Mouse (Mus musculus) embryonic facial prominence, embryonic 14.5 days (tissue): ENCODE data around the gene Stk25. TPM values are rescaled to one million over a fixed set of nuclear protein-coding genes. Genes with fewer than 3 reads are reported as not detected.
A peak's percentile ranks its signal among the peaks of the same experiment; 100 is the strongest.
"Not testable (repeated sequence)": the region's sequence is repeated elsewhere in the genome, so short reads cannot be mapped to it uniquely, and the experiment has no call there.

ENCODE experiments used
- ATAC-seq: fragments of 200-750 bp; cut with Nextera tagmentation; 2 replicates; pipeline ENCODE4 v1.8.0; 2017; ENCODE audit warnings: low read depth, moderate number of reproducible peaks, moderate TSS enrichment
- DNase-seq: peaks from one replicate; pipeline ENCODE4 v3.0.0-alpha.2; 2015; ENCODE audit warnings: low spot score
- H3K27ac ChIP-seq: fragments of 300-500 bp; sonication (generic); replicated peaks from 2 replicates; pipeline ENCODE4 v1.5.1; 2014; ENCODE audit warnings: low read depth, mild to moderate bottlenecking, low read length, moderate library complexity
- H3K27me3 ChIP-seq: fragments of 300-500 bp; sonication (generic); replicated peaks from 2 replicates; pipeline ENCODE4 v1.6.1; 2014; ENCODE audit warnings: low read length; ENCODE audit not compliant: control insufficient read depth, insufficient read depth
- H3K36me3 ChIP-seq: fragments of 300-500 bp; sonication (generic); 2 replicates; pipeline ENCODE4 v1.6.1; 2014; ENCODE audit warnings: low read length, mixed read lengths; ENCODE audit not compliant: control insufficient read depth, insufficient read depth
- H3K4me1 ChIP-seq: fragments of 300-500 bp; sonication (generic); 2 replicates; pipeline ENCODE4 v1.6.1; 2014; ENCODE audit warnings: antibody characterized with exemption, low read length; ENCODE audit not compliant: control insufficient read depth, insufficient read depth
- H3K4me2 ChIP-seq: fragments of 300-500 bp; sonication (generic); 2 replicates; pipeline ENCODE4 v1.6.1; 2014; ENCODE audit warnings: low read depth, mild to moderate bottlenecking, low read length, moderate library complexity, mixed read lengths
- H3K4me3 ChIP-seq: fragments of 300-500 bp; sonication (generic); 2 replicates; pipeline ENCODE4 v1.5.1; 2014; ENCODE audit warnings: low read depth, mild to moderate bottlenecking, low read length
- H3K9ac ChIP-seq: fragments of 300-500 bp; sonication (generic); 2 replicates; pipeline ENCODE4 v1.6.1; 2014; ENCODE audit warnings: low read depth, mild to moderate bottlenecking, low read length, moderate library complexity, mixed read lengths
- H3K9me3 ChIP-seq: fragments of 300-500 bp; sonication (generic); 2 replicates; pipeline ENCODE4 v1.6.1; 2016; ENCODE audit warnings: low read length; ENCODE audit not compliant: control insufficient read depth
- WGBS: fragments of 180-500 bp; shearing (Covaris S2); extraction: QIAGEN DNeasy Blood & Tissue Kit; methylation state at CpG from one replicate; pipeline ENCODE4 v1.1.7; 2014; 5-methylcytosine and 5-hydroxymethylcytosine counted together
- polyA plus RNA-seq: library from polyadenylated mRNA; unstranded; fragments of >200 nt; fragmentation: Nextera tagmentation; extraction: Ambion mirVana; gene quantifications from 2 replicates; pipeline ENCODE4 v1.2.1, GENCODE M21; 2014

The Stk25 gene
- 190 and 200 TPM in 2 replicates for polyA plus RNA-seq

DNA sequence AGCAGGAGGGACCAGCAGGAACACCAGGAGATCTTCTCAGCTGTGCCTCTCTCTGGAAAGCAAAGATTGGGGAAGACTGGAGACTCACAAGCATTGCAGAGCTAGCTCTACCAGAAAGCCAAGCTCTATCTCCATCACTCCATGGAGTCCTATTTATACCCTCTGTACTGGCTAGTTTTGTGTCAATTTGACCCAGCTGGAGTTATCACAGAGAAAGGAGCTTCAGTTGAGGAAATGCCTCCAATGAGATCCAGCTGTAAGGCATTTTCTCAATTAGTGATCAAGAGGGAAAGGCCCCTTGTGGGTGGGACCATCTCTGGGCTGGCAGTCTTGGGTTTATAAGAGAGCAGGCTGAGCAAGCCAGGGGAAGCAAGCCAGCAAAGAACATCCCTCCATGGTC is at the start of gene Stk25:
TSS of gene Stk25 (minus strand) at position 101 of the 400 bp plus-strand sequence.
- H3K9ac ChIP-seq, H3K27ac ChIP-seq: not testable (repeated sequence)

DNA sequence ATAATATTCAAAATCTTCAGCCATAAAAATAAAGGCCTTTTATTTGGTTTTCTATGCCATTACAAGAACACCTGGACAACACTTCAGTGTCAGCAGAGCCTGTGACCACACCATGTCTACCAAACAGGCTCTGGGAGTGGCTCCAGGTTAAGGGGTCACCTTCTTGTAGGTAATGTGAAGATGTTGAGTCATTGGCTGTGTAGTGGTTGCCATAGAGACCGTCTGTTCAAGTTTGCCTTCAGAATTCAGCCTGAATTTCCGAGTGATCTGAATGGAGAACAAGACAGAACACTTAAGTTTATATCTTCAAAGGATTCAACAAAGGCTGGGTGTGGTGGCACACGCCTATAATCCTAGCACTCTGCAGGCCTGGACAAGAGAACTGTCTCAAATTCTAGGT is 46.9 kb upstream of the Stk25 start:
- no peak overlapping the region for H3K4me2 ChIP-seq
- no peaks in the 10 kb centered on the region for H3K27me3 ChIP-seq
- H3K36me3 ChIP-seq: peaks cover 28% of the 10 kb centered on the region
- WGBS: 71% methylated on average over 3 of the region's 3 CpGs
- H3K9ac ChIP-seq: no peak overlapping the region
- no peaks in the 10 kb centered on the region for H3K9me3 ChIP-seq
- H3K4me3 ChIP-seq: no peak overlapping the region
- no peaks in the 10 kb centered on the region for H3K4me1 ChIP-seq
- DNase-seq (no peak), ATAC-seq (0 out of 2 replicates have a peak, but pooled peaks have one; percentile 37)
- H3K27ac ChIP-seq: no peak overlapping the region

More for the DNA sequence above, at the start of gene Stk25:
- ATAC-seq, DNase-seq, H3K36me3 ChIP-seq, H3K4me1 ChIP-seq, H3K4me3 ChIP-seq, H3K27me3 ChIP-seq, H3K9me3 ChIP-seq, H3K4me2 ChIP-seq: not testable (repeated sequence)

DNA sequence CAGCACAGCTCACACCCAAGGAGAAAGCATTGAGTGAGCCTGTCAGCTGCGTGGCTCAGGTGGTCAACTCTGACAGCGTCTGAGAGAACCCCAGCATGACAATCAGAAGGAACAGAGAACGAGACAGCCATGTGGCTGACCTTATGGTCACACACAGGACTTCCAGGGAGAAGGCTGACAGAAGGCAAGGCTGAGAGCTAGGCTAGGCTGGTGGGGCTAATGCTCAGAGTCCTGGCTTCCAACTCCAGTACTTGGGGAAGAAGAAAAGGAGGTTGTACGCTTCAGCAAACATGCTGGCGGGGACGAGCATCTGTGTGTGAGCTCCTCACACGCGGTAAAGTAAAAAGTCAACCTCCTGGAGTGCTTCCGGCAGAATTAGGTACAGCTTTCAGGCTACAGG is 45.9 kb upstream of the Stk25 start:
- Histone ChIP-seq H3K9me3 (no peaks in the 10 kb centered on the region), H3K36me3 (peaks cover 28% of the 10 kb centered on the region), H3K4me3 (no peak overlapping the region), H3K4me1 (no peaks in the 10 kb centered on the region), H3K9ac (no peak overlapping the region), H3K4me2 (no peak overlapping the region), H3K27ac (no peak overlapping the region), H3K27me3 (no peaks in the 10 kb centered on the region)
- ATAC-seq (no peak), DNase-seq (no peak)
- 91% methylated on average over 9 of the region's 9 CpGs for WGBS

DNA sequence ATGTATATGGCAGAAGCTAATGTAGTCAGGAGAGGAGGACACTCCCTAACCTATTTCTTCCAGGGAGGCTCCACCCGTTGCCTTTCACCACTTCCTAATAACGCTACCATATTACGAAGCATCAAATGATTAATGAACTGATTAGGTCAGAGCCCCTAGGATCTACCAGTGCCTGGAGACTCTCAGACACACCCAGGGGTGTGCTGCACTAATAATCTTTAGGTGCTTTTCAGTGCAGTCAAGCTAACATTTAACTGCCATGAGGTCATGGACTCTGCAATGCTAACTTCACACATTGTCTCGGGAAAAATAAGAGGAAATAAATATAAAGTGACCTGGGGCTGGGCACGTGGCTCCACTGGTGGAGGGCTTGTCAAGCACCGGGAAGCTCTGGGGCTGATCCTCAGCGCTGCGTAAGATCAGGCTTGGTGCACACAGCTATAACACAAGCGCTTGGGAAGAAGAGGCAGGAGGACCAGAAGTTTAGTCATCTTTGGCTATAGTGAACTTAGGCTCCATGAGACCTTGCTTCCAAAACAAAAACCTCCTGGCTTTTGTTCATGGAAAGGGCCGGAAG is 45.1 kb upstream of the Stk25 start:
- H3K4me1 ChIP-seq: no peaks in the 10 kb centered on the region
- 90% methylated on average over 10 of the region's 10 CpGs for WGBS
- DNase-seq: no peak
- no peaks in the 10 kb centered on the region for H3K9me3 ChIP-seq
- ATAC-seq: no peak
- no peaks in the 10 kb centered on the region for H3K27me3 ChIP-seq
- H3K9ac ChIP-seq: no peak overlapping the region
- H3K36me3 ChIP-seq: peaks cover 28% of the 10 kb centered on the region
- no peak overlapping the region for H3K4me3 ChIP-seq
- H3K27ac ChIP-seq: no peak overlapping the region
- H3K4me2 ChIP-seq: no peak overlapping the region

DNA sequence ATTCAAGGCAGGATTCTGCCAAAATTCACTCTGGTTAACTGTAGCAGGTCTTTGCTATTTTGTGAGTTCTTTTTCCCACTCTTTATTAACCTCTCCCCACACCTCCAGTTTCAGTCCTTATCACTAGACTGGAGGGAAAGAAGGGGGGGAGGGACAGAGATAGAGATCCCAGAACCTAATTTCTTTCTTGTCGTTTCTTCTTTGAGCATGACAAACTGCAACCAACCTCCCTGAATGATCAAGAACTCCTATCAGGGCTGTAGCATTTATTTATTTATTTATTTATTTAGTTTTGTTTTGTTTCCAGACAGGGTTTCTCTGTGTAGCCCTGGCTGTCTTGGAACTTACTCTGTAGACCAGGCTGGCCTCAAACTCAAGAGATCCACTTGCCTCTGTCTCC is 43.6 kb upstream of the Stk25 start:
- H3K27ac ChIP-seq: no peak overlapping the region
- H3K36me3 ChIP-seq: peaks cover 28% of the 10 kb centered on the region
- H3K4me1 ChIP-seq: no peaks in the 10 kb centered on the region
- 86% methylated on average over 1 of the region's 1 CpGs for WGBS
- no peaks in the 10 kb centered on the region for H3K9me3 ChIP-seq
- DNase-seq (no peak), ATAC-seq (no peak)
- no peak overlapping the region for H3K9ac ChIP-seq
- H3K27me3 ChIP-seq: no peaks in the 10 kb centered on the region
- no peak overlapping the region for H3K4me2 ChIP-seq
- no peak overlapping the region for H3K4me3 ChIP-seq

DNA sequence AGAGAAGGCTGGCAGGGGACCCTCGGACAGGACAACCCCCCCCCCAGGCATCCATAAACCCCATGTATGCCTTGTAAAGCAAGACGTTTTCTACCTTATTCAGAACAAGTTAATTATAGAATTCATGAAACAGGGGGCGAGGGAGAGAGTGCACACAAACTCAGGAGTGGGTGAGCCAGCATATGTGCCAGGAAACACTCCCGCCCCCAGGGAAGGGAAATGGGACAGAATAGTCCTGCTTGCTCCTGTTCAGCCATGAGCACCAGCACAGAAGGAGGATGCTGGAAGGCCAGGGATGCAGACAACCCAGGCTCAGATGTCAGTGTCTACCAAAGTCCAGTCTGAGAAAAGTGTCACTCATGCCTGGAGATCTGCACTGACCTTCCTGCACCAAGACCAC is 40.7 kb upstream of the Stk25 start:
- Histone ChIP-seq H3K27me3 (no peaks in the 10 kb centered on the region), H3K36me3 (peaks cover 20% of the 10 kb centered on the region; the same call in 1 of the 2 replicates), H3K9ac (no peak overlapping the region), H3K4me3 (no peak overlapping the region), H3K9me3 (no peaks in the 10 kb centered on the region), H3K4me1 (no peaks in the 10 kb centered on the region), H3K4me2 (no peak overlapping the region), H3K27ac (no peak overlapping the region)
- ATAC-seq (no peak), DNase-seq (no peak)
- 80% methylated on average over 4 of the region's 4 CpGs for WGBS

DNA sequence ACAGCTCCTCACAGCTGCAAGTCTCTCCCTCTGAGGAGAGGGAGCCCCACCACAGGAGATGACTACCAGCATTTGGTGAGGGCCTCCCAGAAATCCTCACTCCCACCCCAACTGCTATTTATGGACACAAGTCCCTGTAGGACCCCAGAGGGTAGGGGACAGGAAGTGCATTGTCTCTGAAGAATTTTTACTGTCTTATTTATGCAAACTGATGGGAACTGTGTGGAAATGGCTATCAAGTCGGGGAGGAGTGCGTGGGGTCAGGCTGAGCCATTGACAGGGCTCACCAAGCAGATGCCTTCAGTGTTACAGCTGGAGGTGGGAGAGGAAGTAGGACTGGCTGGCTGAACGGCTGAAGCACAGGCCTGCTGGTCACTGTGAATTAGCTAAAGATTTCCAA is 38.9 kb upstream of the Stk25 start:
- H3K9me3 ChIP-seq: no peaks in the 10 kb centered on the region
- H3K4me3 ChIP-seq: no peak overlapping the region
- no peaks in the 10 kb centered on the region for H3K4me1 ChIP-seq
- no peak overlapping the region for H3K27ac ChIP-seq
- no peak overlapping the region for H3K9ac ChIP-seq
- DNase-seq: no peak
- no peaks in the 10 kb centered on the region for H3K27me3 ChIP-seq
- H3K4me2 ChIP-seq: no peak overlapping the region
- H3K36me3 ChIP-seq: 0 out of 2 replicates have a peak, but pooled peaks cover 12% of the 10 kb centered on the region
- ATAC-seq: no peak; the same call in 1 of the 2 replicates
- WGBS: 41% methylated on average over 3 of the region's 3 CpGs

DNA sequence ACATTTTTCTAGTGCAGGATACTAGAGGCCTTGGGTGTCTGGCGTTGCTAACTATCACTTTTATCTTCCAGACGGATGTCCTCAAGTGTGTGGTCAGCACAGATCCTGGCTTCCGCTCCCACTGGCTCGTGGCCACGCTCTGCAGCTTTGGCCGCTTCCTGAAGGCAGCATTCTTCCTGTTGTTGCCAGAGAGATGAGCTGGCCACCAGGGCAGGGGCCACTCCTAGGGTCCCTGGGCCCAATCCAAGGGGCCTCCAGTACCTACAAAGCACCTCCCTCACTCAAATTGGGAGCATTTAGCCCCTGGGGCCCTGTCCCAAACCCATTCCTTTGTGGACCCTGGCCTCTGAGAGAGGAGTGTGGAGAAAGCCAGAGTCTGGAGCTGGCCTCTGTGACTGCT is 36.5 kb upstream of the Stk25 start:
- Histone ChIP-seq H3K4me3 (no peak overlapping the region), H3K9me3 (no peaks in the 10 kb centered on the region), H3K27me3 (no peaks in the 10 kb centered on the region), H3K27ac (no peak overlapping the region), H3K9ac (no peak overlapping the region), H3K4me1 (no peaks in the 10 kb centered on the region), H3K36me3 (0 out of 2 replicates have a peak, but pooled peaks cover 12% of the 10 kb centered on the region), H3K4me2 (no peak overlapping the region)
- 90% methylated on average over 6 of the region's 6 CpGs for WGBS
- DNase-seq: no peak
- no peak for ATAC-seq

DNA sequence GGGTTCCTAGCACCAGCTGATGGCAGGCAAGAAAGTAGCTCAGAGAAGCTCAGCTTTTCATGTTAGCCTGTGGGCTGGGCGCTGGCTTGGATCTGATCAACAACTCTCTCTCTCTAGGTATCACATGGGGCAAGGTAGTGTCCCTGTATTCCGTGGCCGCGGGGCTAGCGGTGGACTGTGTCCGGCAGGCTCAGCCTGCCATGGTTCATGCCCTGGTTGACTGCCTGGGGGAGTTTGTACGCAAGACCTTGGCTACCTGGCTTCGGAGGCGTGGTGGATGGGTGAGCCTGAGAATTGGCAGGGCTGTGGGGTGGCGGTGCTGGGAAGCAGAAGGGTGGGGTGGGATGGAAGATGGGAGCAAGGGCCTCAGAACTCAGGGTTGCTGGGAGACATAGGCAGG is 35.5 kb upstream of the Stk25 start:
- ATAC-seq (no peak), DNase-seq (no peak)
- Histone ChIP-seq H3K9me3 (no peaks in the 10 kb centered on the region), H3K27me3 (no peaks in the 10 kb centered on the region), H3K27ac (no peak overlapping the region), H3K36me3 (0 out of 2 replicates have a peak, but pooled peaks cover 12% of the 10 kb centered on the region), H3K4me2 (no peak overlapping the region), H3K4me3 (no peak overlapping the region), H3K9ac (no peak overlapping the region), H3K4me1 (no peaks in the 10 kb centered on the region)
- 91% methylated on average over 10 of the region's 10 CpGs for WGBS
